Mouse (Mus musculus) CH12.LX (cell line): ENCODE data around the gene Gm45521. TPM values are rescaled to one million over a fixed set of nuclear protein-coding genes. Genes with fewer than 3 reads are reported as not detected.
A peak's percentile ranks its signal among the peaks of the same experiment; 100 is the strongest.

Source experiments
- DNase-seq: peaks from one replicate; pipeline ENCODE4 v3.0.0-alpha.2; 2013; ENCODE audit errors: extremely low read depth
- H3K27ac ChIP-seq: 2 replicates; pipeline ENCODE4 v1.5.1; 2012; ENCODE audit warnings: low read depth, mild to moderate bottlenecking, control low read depth, moderate library complexity; ENCODE audit not compliant: insufficient read depth
- H3K27me3 ChIP-seq: replicated peaks from 2 replicates; pipeline ENCODE3; 2012; ENCODE audit warnings: inconsistent platforms
- H3K36me3 ChIP-seq, 2 experiments: replicated peaks in 1 of 2; 2 replicates each; pipeline versions ENCODE3 to v1.6.1; 2012; ENCODE audit warnings: inconsistent platforms in 1 of 2, low read length in 1 of 2, mild to moderate bottlenecking in 1 of 2, mixed read lengths in 1 of 2, moderate library complexity in 1 of 2; ENCODE audit not compliant: control insufficient read depth in 1 of 2, insufficient read depth in 1 of 2
- H3K4me1 ChIP-seq, 2 experiments: 2 replicates each; pipeline ENCODE4 v1.6.1; 2012; ENCODE audit warnings: inconsistent platforms in 1 of 2, moderate library complexity in 1 of 2; ENCODE audit not compliant: insufficient read depth in 2 of 2, control insufficient read depth in 1 of 2
- H3K4me2 ChIP-seq: 2 replicates; pipeline ENCODE4 v1.6.1; 2012; ENCODE audit warnings: low read depth, mild to moderate bottlenecking, control low read depth; ENCODE audit not compliant: poor library complexity, insufficient read depth, severe bottlenecking
- H3K4me3 ChIP-seq, 3 experiments: fragments of 150-350 bp in 1 of 3; sonication (generic) in 1 of 3; replicated peaks in 1 of 3; 2 replicates each; pipeline versions ENCODE3 to v1.5.1; 2011 to 2012; ENCODE audit warnings: low read depth in 2 of 3, low read length in 2 of 3, mild to moderate bottlenecking in 2 of 3, moderate library complexity in 2 of 3, control low read depth in 1 of 3, improper control_type of control experiment in 1 of 3, inconsistent platforms in 1 of 3, mixed read lengths in 1 of 3; ENCODE audit not compliant: poor library complexity in 1 of 3
- H3K79me2 ChIP-seq: replicated peaks from 2 replicates; pipeline ENCODE4 v1.6.1; 2012; ENCODE audit warnings: mild to moderate bottlenecking, moderate library complexity; ENCODE audit not compliant: control insufficient read depth, poor library complexity, insufficient read depth, severe bottlenecking; ENCODE audit errors: extremely low read depth
- H3K9ac ChIP-seq: 2 replicates; pipeline ENCODE4 v1.6.1; 2012; ENCODE audit warnings: low read depth, mild to moderate bottlenecking, control low read depth, moderate library complexity; ENCODE audit not compliant: insufficient read depth
- H3K9me3 ChIP-seq: replicated peaks from 2 replicates; pipeline ENCODE3; 2012; ENCODE audit warnings: low read length, inconsistent platforms, mixed read lengths
- BHLHE40 ChIP-seq: IDR thresholded peaks from 2 replicates; pipeline ENCODE4 v1.6.1; 2011; ENCODE audit warnings: mild to moderate bottlenecking, low read depth, low read length, improper control_type of control experiment
- CHD1 ChIP-seq: IDR thresholded peaks from 2 replicates; pipeline ENCODE4 v1.6.1; 2012; ENCODE audit warnings: low read depth, low read length, improper control_type of control experiment, inconsistent platforms
- ELF1 ChIP-seq: IDR thresholded peaks from 2 replicates; pipeline ENCODE4 v1.6.1; 2014; ENCODE audit warnings: low read depth, mild to moderate bottlenecking, inconsistent platforms, low read length, improper control_type of control experiment
- EP300 ChIP-seq: IDR thresholded peaks from 2 replicates; pipeline ENCODE4 v1.6.1; 2011; ENCODE audit warnings: low read length, improper control_type of control experiment
- ETS1 ChIP-seq: conservative IDR thresholded peaks from 2 replicates; pipeline ENCODE4 v1.6.1; 2012; ENCODE audit warnings: low read depth, mild to moderate bottlenecking, inconsistent platforms, low read length, improper control_type of control experiment, moderate library complexity
- IRF4 ChIP-seq: IDR thresholded peaks from 2 replicates; pipeline ENCODE4 v1.6.1; 2014; ENCODE audit warnings: low read depth, mild to moderate bottlenecking, inconsistent platforms, low read length, improper control_type of control experiment
- JUN ChIP-seq: IDR thresholded peaks from 2 replicates; pipeline ENCODE4 v1.6.1; 2011; ENCODE audit warnings: low read depth, mild to moderate bottlenecking, low read length, improper control_type of control experiment, moderate library complexity; ENCODE audit not compliant: insufficient read depth
- MXI1 ChIP-seq: IDR thresholded peaks from 2 replicates; pipeline ENCODE4 v1.6.1; 2011; ENCODE audit warnings: mild to moderate bottlenecking, low read depth, low read length, improper control_type of control experiment
- PAX5 ChIP-seq: IDR thresholded peaks from 2 replicates; pipeline ENCODE4 v1.6.1; 2012; ENCODE audit warnings: low read length, inconsistent platforms, mixed read lengths
- SIN3A ChIP-seq: IDR thresholded peaks from 2 replicates; pipeline ENCODE4 v1.6.1; 2012; ENCODE audit warnings: low read length, improper control_type of control experiment, inconsistent platforms
- SMC3 ChIP-seq: IDR thresholded peaks from 2 replicates; pipeline ENCODE4 v1.6.1; 2011; ENCODE audit warnings: low read depth, low read length, improper control_type of control experiment
- USF2 ChIP-seq: conservative IDR thresholded peaks from 2 replicates; pipeline ENCODE4 v1.6.1; 2011; ENCODE audit warnings: low read depth, low read length, improper control_type of control experiment
- ZC3H11A ChIP-seq: IDR thresholded peaks from 2 replicates; pipeline ENCODE4 v1.6.1; 2012; ENCODE audit warnings: low read depth, mild to moderate bottlenecking, inconsistent platforms, low read length, improper control_type of control experiment
- ZMIZ1 ChIP-seq: IDR thresholded peaks from 2 replicates; pipeline ENCODE4 v1.6.1; 2012; ENCODE audit warnings: low read depth, mild to moderate bottlenecking, inconsistent platforms, low read length, improper control_type of control experiment
- dilution Hi-C: fragments of 300-500 bp; cut with MboI; formaldehyde crosslinking; loops from 2 replicates; pipeline ENCODE4 v1.14.3; 2020; ENCODE audit warnings: low sequenced_read_pairs; ENCODE audit not compliant: extremely low pct_unique_long_range_greater_than_20kb, extremely low pct_ligation_motif_present
- in situ Hi-C: fragments of 300-500 bp; cut with MboI; formaldehyde crosslinking; loops from 3 replicates; pipeline ENCODE4 v1.14.3; 2019; ENCODE audit warnings: low sequenced_read_pairs, low pct_ligation_motif_present, low pct_unique_long_range_greater_than_20kb, mixed read lengths
- polyA plus RNA-seq: library from polyadenylated mRNA; unstranded; fragments of >175 nt; gene quantifications from 2 replicates; pipeline ENCODE4 v1.2.1, GENCODE M21; 2012; ENCODE audit warnings: low read depth; ENCODE audit not compliant: insufficient read length
- total RNA-seq, 2 experiments: library from RNA; depleted of rRNA; stranded (reverse); fragments of 300-350 nt in 1 of 2; fragments of >200 nt in 1 of 2; gene quantifications; 2 replicates each; pipeline ENCODE4 v1.2.3; 2012 to 2014

Gene Gm45521
- total and polyA plus RNA-seq, 3 experiments: not detected

DNA sequence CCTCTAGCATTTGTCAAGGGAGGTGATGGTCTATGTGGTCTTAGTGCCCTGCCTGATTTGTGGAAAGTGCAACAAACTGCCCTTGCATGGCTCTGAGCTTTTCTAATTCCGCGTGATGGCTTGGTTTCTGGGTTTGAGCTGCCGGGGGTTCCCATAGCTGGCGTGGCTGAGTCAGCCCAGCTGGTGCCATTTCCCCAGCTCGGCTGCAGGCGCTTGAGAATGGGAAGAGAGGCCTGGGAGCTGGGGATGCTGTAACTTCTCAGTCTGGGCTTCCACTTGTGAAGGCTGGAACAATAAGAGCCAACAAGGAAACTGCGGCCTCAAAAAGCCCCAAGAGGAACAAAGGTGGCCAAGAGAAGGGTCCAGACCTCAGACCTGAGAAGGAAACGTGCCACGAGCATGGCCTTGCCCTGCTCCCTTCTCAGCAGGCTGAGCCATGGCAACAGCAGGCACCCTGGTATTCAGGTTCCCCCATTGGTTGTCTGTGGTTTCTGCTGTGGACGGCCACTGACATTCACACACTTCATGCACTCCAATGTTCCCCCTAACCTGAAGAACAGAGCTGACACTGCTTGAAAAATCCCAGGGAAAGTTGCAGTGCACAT, 14.9 kb downstream of the Gm45521 start:
- H3K4me2 ChIP-seq: no peak overlapping the region
- H3K9me3 ChIP-seq: no peaks in the 10 kb centered on the region
- peaks cover 4 to 93% of the 10 kb centered on the region in 2 experiments for H3K36me3 ChIP-seq
- no peaks in the 10 kb centered on the region for H3K79me2 ChIP-seq
- H3K4me1 ChIP-seq: peaks cover 10 to 16% of the 10 kb centered on the region in 2 experiments; a peak in 3 of 4 replicates
- H3K27me3 ChIP-seq: no peaks in the 10 kb centered on the region
- no peak overlapping the region for H3K27ac ChIP-seq
- dilution Hi-C loops (no loop called here), in situ Hi-C loops (no loop called here)
- no peak overlapping the region for H3K9ac ChIP-seq
- no peak for DNase-seq
- no peak overlapping the region for H3K4me3 ChIP-seq
- TF ChIP-seq MXI1 (peak; percentile 49; the same call in 1 of the 2 replicates), USF2 (no peak), SIN3A (0 out of 2 replicates have a peak, but pooled peaks have one; percentile 29), IRF4 (peak; percentile 46; the same call in 1 of the 2 replicates), SMC3 (no peak), JUN (no peak), ETS1 (peak; percentile 27; the same call in 1 of the 2 replicates)

DNA sequence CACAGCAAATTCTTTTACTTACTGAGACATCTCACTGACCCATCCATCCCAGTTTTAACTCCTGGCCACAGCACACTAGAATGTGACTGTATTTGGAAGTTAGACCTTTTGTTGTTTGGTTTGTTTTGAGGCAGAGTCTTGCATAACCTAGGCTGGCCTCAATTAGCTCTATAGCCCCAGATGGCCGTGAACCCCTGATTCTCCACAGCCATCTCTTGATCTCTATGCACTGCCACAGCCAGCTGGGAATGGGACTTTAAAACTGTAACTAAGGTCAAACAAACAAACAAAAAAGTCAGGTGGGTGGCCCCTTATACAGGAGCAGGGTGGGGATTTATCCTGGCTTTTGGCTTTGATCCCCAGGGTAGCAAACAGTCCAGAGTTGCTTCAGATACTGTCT, 17.6 kb downstream of the Gm45521 start:
- no peak overlapping the region for H3K4me3 ChIP-seq
- no peak for DNase-seq
- H3K4me1 ChIP-seq: peaks cover 13 to 39% of the 10 kb centered on the region in 2 experiments; a peak in 3 of 4 replicates
- in situ Hi-C loops: no loop called here
- no peak overlapping the region for H3K9ac ChIP-seq
- TF ChIP-seq CHD1 (no peak), BHLHE40 (no peak), PAX5 (no peak), MXI1 (no peak), ELF1 (no peak), USF2 (no peak), ZMIZ1 (no peak), EP300 (no peak), ZC3H11A (no peak)
- TF ChIP-seq, all 38 proteins: peak for 0
- dilution Hi-C loops: no loop called here
- no peaks in the 10 kb centered on the region for H3K9me3 ChIP-seq
- H3K27ac ChIP-seq: no peak overlapping the region
- peaks cover 0 to 95% of the 10 kb centered on the region in 2 experiments for H3K36me3 ChIP-seq
- no peaks in the 10 kb centered on the region for H3K79me2 ChIP-seq
- H3K27me3 ChIP-seq: no peaks in the 10 kb centered on the region
- H3K4me2 ChIP-seq: no peak overlapping the region
